Mouse (Mus musculus) limb, embryonic 14.5 days (tissue): Measurements from ENCODE around the gene Ldhal6b. TPM values are rescaled to one million over a fixed set of nuclear protein-coding genes. Genes with fewer than 3 reads are reported as not detected.
"Not testable (repeated sequence)": the region's sequence is repeated elsewhere in the genome, so short reads cannot be mapped to it uniquely, and the experiment has no call there.

Experiments used
- ATAC-seq: fragments of 200-750 bp; cut with Nextera tagmentation; 2 replicates; pipeline ENCODE4 v1.8.0; 2017; ENCODE audit warnings: low read depth, moderate number of reproducible peaks, moderate TSS enrichment; ENCODE audit not compliant: low FRiP score
- DNase-seq: peaks from one replicate; pipeline ENCODE4 v3.0.0-alpha.2; 2015; ENCODE audit warnings: low spot score
- H3K27ac ChIP-seq: fragments of 300-500 bp; sonication (generic); replicated peaks from 2 replicates; pipeline ENCODE4 v1.5.1; 2014; ENCODE audit warnings: low read depth, mild to moderate bottlenecking, low read length, moderate library complexity, mixed read lengths
- H3K27me3 ChIP-seq: fragments of 300-500 bp; sonication (generic); 2 replicates; pipeline ENCODE4 v1.6.1; 2014; ENCODE audit warnings: low read length, mixed read lengths; ENCODE audit not compliant: control insufficient read depth, insufficient read depth
- H3K36me3 ChIP-seq: fragments of 300-500 bp; sonication (generic); 2 replicates; pipeline ENCODE4 v1.6.1; 2014; ENCODE audit warnings: mild to moderate bottlenecking, low read length, moderate library complexity, mixed read lengths; ENCODE audit not compliant: control insufficient read depth, insufficient read depth
- H3K4me1 ChIP-seq: fragments of 300-500 bp; sonication (generic); 2 replicates; pipeline ENCODE4 v1.6.1; 2014; ENCODE audit warnings: antibody characterized with exemption, low read length, mixed read lengths; ENCODE audit not compliant: control insufficient read depth, insufficient read depth
- H3K4me2 ChIP-seq: fragments of 300-500 bp; sonication (generic); replicated peaks from 2 replicates; pipeline ENCODE4 v1.6.1; 2014; ENCODE audit warnings: low read depth, mild to moderate bottlenecking, low read length, moderate library complexity; ENCODE audit not compliant: severe bottlenecking
- H3K4me3 ChIP-seq: fragments of 300-500 bp; sonication (generic); replicated peaks from 2 replicates; pipeline ENCODE4 v1.5.1; 2014; ENCODE audit warnings: low read length
- H3K9ac ChIP-seq: fragments of 300-500 bp; sonication (generic); 2 replicates; pipeline ENCODE4 v1.6.1; 2014; ENCODE audit warnings: mild to moderate bottlenecking, low read depth, low read length, moderate library complexity; ENCODE audit not compliant: severe bottlenecking
- H3K9me3 ChIP-seq: fragments of 300-500 bp; sonication (generic); 2 replicates; pipeline ENCODE4 v1.6.1; 2016; ENCODE audit warnings: low read length; ENCODE audit not compliant: control insufficient read depth
- POLR2A ChIP-seq: fragments of 200-500 bp; IDR thresholded peaks from 2 replicates; pipeline ENCODE4 v1.8.0; 2012; ENCODE audit warnings: inconsistent platforms, mild to moderate bottlenecking, moderate library complexity, borderline replicate concordance; ENCODE audit not compliant: insufficient read depth, insufficient read length; ENCODE audit errors: extremely low read depth
- whole genome bisulfite sequencing: fragments of 180-500 bp; shearing (Covaris S2); extraction: QIAGEN DNeasy Blood & Tissue Kit; methylation state at CpG from one replicate; pipeline ENCODE4 v1.1.7; 2014; 5-methylcytosine and 5-hydroxymethylcytosine counted together
- polyA plus RNA-seq, 2 experiments: library from polyadenylated mRNA; depleted of rRNA in 1 of 2; stranded (reverse) in 1 of 2; unstranded in 1 of 2; fragments of >200 nt; fragmentation: Nextera tagmentation in 1 of 2; extraction: Ambion mirVana in 1 of 2; gene quantifications; 2 replicates each; pipeline versions ENCODE4 v1.2.1 to v1.2.3; 2012 to 2014

Gene Ldhal6b
- polyA plus RNA-seq, 2 experiments: 0.47 TPM; not detected in 1

- ATAC-seq (no peak), DNase-seq (peak; percentile 6)
- no peak overlapping the region for H3K9ac ChIP-seq
- no peaks in the 10 kb centered on the region for H3K27me3 ChIP-seq
- H3K4me1 ChIP-seq: peaks cover 4% of the 10 kb centered on the region
- H3K4me2 ChIP-seq: no peak overlapping the region
- no peak overlapping the region for H3K27ac ChIP-seq
- WGBS: 47% methylated on average over 3 of the region's 3 CpGs
- no peak overlapping the region for H3K4me3 ChIP-seq
- no peaks in the 10 kb centered on the region for H3K9me3 ChIP-seq
- no peak for TF ChIP-seq POLR2A
- 0 out of 2 replicates have a peak, but pooled peaks cover under 1% of the 10 kb centered on the region for H3K36me3 ChIP-seq
Measured at GRCm38 (mm10) chr17:5443260-5443659, 24.7 kb upstream of the Ldhal6b start.

GRCm38 (mm10) chr17:5442403-5442802 lies 23.8 kb upstream of the Ldhal6b start:
- not testable (repeated sequence) for H3K36me3 ChIP-seq, DNase-seq, H3K4me3 ChIP-seq, ATAC-seq, H3K27me3 ChIP-seq, H3K9ac ChIP-seq, H3K4me2 ChIP-seq, H3K9me3 ChIP-seq, H3K27ac ChIP-seq, H3K4me1 ChIP-seq
- WGBS: 76% methylated on average over 5 of the region's 5 CpGs

GRCm38 (mm10) chr17:5440159-5440971 lies 21.8 kb upstream of the Ldhal6b start, which contains the start of gene Tmem242:
Tmem242 (minus strand) TSS chr17:5440259.
- peaks cover 4% of the 10 kb centered on the region for H3K4me1 ChIP-seq
- peaks cover 6% of the 10 kb centered on the region for H3K36me3 ChIP-seq
- no peaks in the 10 kb centered on the region for H3K9me3 ChIP-seq
- peak within 1 kb of the TSS; percentile 75 for H3K4me2 ChIP-seq
- peak; percentile 44; the same call in 1 of the 2 replicates for TF ChIP-seq POLR2A
- ATAC-seq (peak; percentile 95), DNase-seq (peak; percentile 93)
- H3K27me3 ChIP-seq: no peaks in the 10 kb centered on the region
- WGBS: under 1% methylated on average over 27 of the region's 27 CpGs
- peak within 1 kb of the TSS; percentile 77 for H3K9ac ChIP-seq
- peak within 1 kb of the TSS; percentile 70 for H3K27ac ChIP-seq
- H3K4me3 ChIP-seq: peak within 1 kb of the TSS; percentile 70

- peak overlapping the region; percentile 77 for H3K9ac ChIP-seq
- H3K36me3 ChIP-seq: peaks cover 10% of the 10 kb centered on the region
- peak overlapping the region; percentile 75 for H3K4me2 ChIP-seq
- peak overlapping the region; percentile 70 for H3K4me3 ChIP-seq
- no peak for TF ChIP-seq POLR2A
- no peaks in the 10 kb centered on the region for H3K27me3 ChIP-seq
- WGBS: 0% methylated on average over 8 of the region's 8 CpGs
- DNase-seq (no peak), ATAC-seq (no peak)
- H3K4me1 ChIP-seq: peaks cover 4% of the 10 kb centered on the region
- H3K9me3 ChIP-seq: no peaks in the 10 kb centered on the region
- H3K27ac ChIP-seq: 0 out of 2 replicates have a peak overlapping the region, but pooled peaks have one; percentile 28
Measured at GRCm38 (mm10) chr17:5439831-5440158, 21.2 kb upstream of the Ldhal6b start.

- no peaks in the 10 kb centered on the region for H3K9me3 ChIP-seq
- no peak overlapping the region; the same call in 1 of the 2 replicates for H3K27ac ChIP-seq
- no peak overlapping the region for H3K4me2 ChIP-seq
- no peak for TF ChIP-seq POLR2A
- H3K9ac ChIP-seq: no peak overlapping the region
- H3K4me3 ChIP-seq: no peak overlapping the region
- no peaks in the 10 kb centered on the region for H3K27me3 ChIP-seq
- peaks cover 31% of the 10 kb centered on the region for H3K36me3 ChIP-seq
- DNase-seq (no peak), ATAC-seq (peak; percentile 31; the same call in 1 of the 2 replicates)
- no peaks in the 10 kb centered on the region for H3K4me1 ChIP-seq
- WGBS: 78% methylated on average over 9 of the region's 9 CpGs
Measured at GRCm38 (mm10) chr17:5429772-5430133, 11.2 kb upstream of the Ldhal6b start.
